Mouse (Mus musculus) lung, postnatal 10 days (tissue): ENCODE data around the gene Fahd1.

Experiments
- DNase-seq: peaks from one replicate; pipeline ENCODE4 v3.0.0; 2021

The Fahd1 gene

GRCm38 (mm10) chr17:24850065-24850772 lies at the start of gene Fahd1:
Gene Fahd1 (minus strand): TSS chr17:24850364.
- DNase-seq = peak; percentile 99

- no peak for DNase-seq
Observed at GRCm38 (mm10) chr17:24899153-24899552, 49.0 kb upstream of the Fahd1 start.

DNA sequence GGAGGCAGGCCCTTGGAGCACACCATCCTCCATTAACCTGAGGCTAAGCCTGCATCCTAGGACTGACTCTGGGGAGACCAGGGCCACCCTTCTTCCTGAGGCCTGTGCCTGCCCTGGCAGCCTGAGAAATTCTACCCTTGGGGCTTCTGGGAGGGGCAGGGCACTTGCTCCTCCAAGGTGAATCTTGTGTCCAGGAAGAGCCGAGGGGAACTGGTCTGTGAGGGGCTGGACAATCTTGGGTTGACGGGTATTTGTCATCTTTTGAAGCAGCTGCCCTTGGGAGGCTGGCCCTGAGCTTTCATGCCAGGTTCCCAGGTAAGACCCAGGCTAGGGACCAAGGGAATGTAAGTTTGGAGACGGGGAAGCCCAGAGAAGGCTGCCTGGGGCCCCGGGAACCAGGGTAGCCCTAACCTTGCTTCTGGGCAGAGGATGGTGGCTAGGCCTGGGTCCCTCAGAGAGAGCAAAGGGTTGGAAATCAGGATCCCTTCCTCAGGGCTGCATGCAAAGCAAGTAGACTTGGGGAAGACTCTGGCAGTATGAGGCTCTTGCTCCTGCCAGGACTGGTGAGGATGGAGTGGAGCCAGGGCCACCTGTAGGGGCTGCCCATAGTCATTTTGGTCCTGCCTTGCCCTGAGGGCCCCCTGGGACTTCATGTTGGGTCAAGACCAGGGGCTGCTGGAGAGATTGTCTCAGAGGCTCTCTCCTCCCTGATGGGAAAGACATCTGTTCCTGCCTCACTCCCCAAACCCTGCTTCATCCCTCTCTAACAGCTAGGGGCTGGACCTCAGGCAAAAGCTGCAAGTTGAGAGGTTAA lies 48.1 kb upstream of the Fahd1 start:
- no peak for DNase-seq

- no peak for DNase-seq
Observed at GRCm38 (mm10) chr17:24897600-24897999, 47.4 kb upstream of the Fahd1 start.

- DNase-seq = no peak
Observed at GRCm38 (mm10) chr17:24896993-24897269, 46.8 kb upstream of the Fahd1 start.

- DNase-seq = peak; percentile 81
Observed at GRCm38 (mm10) chr17:24896241-24896992, 46.3 kb upstream of the Fahd1 start, which contains the start of gene Nme3. Gene Nme3 (plus strand): TSS chr17:24896500.

DNA sequence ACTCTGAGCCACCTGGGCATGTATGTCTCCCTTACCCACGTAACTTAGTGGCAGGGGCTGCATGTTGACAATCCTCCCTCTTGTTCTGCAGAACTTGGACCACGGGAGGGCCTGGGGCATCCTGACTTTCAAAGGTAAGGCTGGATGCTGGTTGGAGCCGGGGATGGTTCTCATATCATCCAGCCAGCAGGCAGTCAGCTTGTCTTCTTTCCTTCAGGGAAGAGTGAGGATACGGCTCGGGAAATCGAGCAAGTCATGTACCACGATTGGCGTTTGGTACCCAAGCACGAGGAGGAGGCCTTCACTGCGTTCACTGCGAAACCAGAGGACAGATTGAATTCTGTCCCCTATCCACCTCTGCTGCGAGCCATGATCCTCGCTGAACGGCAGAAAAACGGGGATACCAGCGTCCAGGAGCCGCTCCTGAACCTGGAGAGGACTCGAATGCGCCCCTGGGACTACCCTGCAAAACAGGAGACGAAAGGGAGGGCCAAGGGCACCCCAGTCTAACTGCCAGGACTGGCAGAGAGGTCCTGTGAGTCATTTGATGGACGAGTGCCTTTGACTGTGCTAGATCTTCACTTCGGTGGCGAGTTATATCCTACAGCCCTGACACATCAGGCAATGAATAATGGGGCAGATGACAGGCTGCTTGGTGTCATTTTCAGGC lies 45.5 kb upstream of the Fahd1 start:
- no peak for DNase-seq

- peak; percentile 90 for DNase-seq
Observed at GRCm38 (mm10) chr17:24894995-24895547, 44.9 kb upstream of the Fahd1 start, which contains the start of the genes Eme2 and Mrps34. Gene Eme2 (minus strand): TSS chr17:24895087. Gene Mrps34 (plus strand): TSS chr17:24895116.

DNA sequence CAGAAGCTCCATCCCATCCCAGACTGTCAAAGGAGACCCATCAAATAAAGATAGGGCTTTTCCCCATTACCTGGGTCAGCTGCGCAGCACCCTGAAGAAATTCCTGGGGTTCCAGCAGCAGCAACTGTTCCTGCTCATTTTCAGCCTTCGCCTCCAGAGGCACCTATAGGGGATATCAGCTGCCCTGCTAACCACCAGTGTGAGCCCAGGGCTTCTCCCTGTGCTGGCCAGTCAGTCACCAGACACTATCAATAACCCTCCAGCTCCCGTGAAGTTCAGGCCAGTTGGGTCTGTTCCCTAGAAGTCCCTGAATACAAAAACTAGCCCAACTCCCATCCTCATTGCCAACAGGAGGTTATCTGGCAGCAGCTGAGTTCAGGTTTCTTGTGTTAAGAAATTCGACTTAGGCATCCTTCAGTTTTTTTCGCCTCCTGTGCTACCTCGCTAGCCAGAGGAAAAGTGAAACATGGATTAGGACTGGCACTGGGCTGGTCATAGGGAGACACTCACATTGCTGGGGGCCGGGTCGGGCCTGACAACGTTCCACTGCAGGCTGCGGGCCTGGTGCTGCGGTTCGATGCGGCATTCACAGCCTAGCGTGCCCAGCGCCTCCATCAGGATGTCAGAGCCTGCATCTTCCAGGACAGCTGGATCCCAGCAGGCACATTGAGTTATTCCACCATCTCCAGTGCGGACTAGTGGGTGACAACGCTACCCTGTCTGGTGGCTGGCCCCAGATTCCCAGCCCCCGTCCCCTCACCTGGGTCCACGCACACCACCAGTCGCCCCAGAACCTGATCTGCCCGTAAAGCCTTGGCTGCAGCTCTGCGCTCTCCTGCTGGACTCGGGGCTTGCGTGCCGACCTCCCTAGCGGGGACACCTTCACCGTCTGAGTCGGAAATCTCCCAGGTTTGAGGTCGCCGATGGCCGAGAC lies 44.2 kb upstream of the Fahd1 start:
- DNase-seq = no peak

- DNase-seq = no peak
Observed at GRCm38 (mm10) chr17:24893276-24893675, 43.1 kb upstream of the Fahd1 start.

GRCm38 (mm10) chr17:24892785-24893184 lies 42.6 kb upstream of the Fahd1 start:
- DNase-seq = no peak

GRCm38 (mm10) chr17:24891321-24891720 lies 41.2 kb upstream of the Fahd1 start:
- DNase-seq = peak; percentile 5

GRCm38 (mm10) chr17:24890151-24891092 lies 40.3 kb upstream of the Fahd1 start:
- no peak for DNase-seq

- DNase-seq = no peak
Observed at GRCm38 (mm10) chr17:24888862-24889261, 38.7 kb upstream of the Fahd1 start.

GRCm38 (mm10) chr17:24887291-24888080 lies 37.3 kb upstream of the Fahd1 start:
- DNase-seq = no peak

- DNase-seq = no peak
Observed at GRCm38 (mm10) chr17:24886932-24887271, 36.7 kb upstream of the Fahd1 start.

- peak; percentile 99 for DNase-seq
Observed at GRCm38 (mm10) chr17:24886134-24886931, 36.2 kb upstream of the Fahd1 start, which contains the start of the genes Nubp2 and Spsb3. Gene Nubp2 (minus strand): TSS chr17:24886349. Gene Spsb3 (plus strand): TSS chr17:24886643.

DNA sequence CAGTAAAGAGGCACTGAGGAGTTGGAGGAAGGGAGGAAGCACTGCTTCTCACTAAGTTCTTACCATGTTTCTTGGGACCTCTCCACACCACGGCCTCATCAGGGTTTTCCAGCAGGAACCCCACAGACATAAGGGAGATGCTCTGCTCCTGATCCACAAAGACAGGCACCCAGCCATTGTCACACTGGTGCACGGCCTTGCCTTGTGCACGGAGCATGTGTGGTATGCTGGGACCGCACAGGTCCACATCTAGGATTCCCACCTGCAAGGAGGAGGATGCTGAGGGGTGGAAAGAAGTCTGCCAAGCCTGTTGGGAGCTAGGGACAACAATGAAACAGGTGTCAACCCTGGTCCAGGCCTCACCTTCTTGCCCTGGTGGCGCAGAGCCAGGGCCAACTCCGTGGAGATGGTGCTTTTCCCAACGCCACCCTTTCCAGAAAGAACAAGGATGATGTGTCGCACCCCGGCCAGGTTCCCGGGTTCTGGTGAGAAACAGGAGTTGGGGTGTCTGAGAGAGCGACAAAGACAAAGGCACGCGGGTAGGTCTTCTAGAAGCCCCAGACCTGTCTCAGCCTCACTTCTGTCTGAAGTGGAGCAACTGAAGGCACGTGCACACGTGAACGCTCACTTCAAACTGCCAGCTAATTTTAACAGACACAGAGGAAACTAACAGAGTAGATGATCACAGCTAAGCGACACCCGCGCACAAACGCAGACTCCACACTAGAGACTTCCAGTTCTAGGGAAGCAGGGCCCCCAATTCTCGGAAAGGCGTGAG lies 35.4 kb upstream of the Fahd1 start:
- DNase-seq = no peak
